Mouse (Mus musculus) ES-CJ7 (cell line): ENCODE measurements around the gene Bet1l.
A peak's percentile ranks its signal among the peaks of the same experiment; 100 is the strongest.

Experiments
- DNase-seq: peaks from one replicate; pipeline ENCODE4 v3.0.0; 2011; ENCODE audit warnings: low read depth, low spot score

Bet1l gene

GRCm38 (mm10) chr7:140858746-140859145 lies 1.4 kb upstream of the Bet1l start:
- DNase-seq: no peak

GRCm38 (mm10) chr7:140856785-140857549 lies 410 bp downstream of the Bet1l start, which contains the start of gene Ric8a:
TSS of gene Ric8a (plus strand) at chr7:140856957.
- peak; percentile 73 for DNase-seq

- DNase-seq: peak; percentile 92
Measured at GRCm38 (mm10) chr7:140855860-140856784, 1.3 kb downstream of the Bet1l start, which contains the start of gene Gm45785. TSS of gene Gm45785 (minus strand) at chr7:140856331.

- DNase-seq: no peak
Measured at GRCm38 (mm10) chr7:140855181-140855580, 2.2 kb downstream of the Bet1l start.

GRCm38 (mm10) chr7:140854483-140854882 lies 2.9 kb downstream of the Bet1l start:
- DNase-seq: no peak

- no peak for DNase-seq
Measured at GRCm38 (mm10) chr7:140853386-140853785, 4.0 kb downstream of the Bet1l start.

GRCm38 (mm10) chr7:140851916-140852315 lies 5.5 kb downstream of the Bet1l start:
- DNase-seq: no peak

- DNase-seq: no peak
Measured at GRCm38 (mm10) chr7:140848591-140848990, 8.8 kb downstream of the Bet1l start.

GRCm38 (mm10) chr7:140847755-140848580 lies 9.4 kb downstream of the Bet1l start, which contains the start of gene Odf3:
TSS of gene Odf3 (plus strand) at chr7:140847805.
- no peak for DNase-seq

- DNase-seq: no peak
Measured at GRCm38 (mm10) chr7:140846676-140847075, 10.7 kb downstream of the Bet1l start.

GRCm38 (mm10) chr7:140845683-140846082 lies 11.7 kb downstream of the Bet1l start:
- DNase-seq: peak; percentile 79

- DNase-seq: peak; percentile 90
Measured at GRCm38 (mm10) chr7:140844905-140845665, 12.3 kb downstream of the Bet1l start, which contains the start of gene Scgb1c1. TSS of gene Scgb1c1 (plus strand) at chr7:140845547.

GRCm38 (mm10) chr7:140843806-140844205 lies 13.6 kb downstream of the Bet1l start:
- DNase-seq: no peak

GRCm38 (mm10) chr7:140840750-140841735 lies 16.3 kb downstream of the Bet1l start:
- DNase-seq: peak; percentile 90

- no peak for DNase-seq
Measured at GRCm38 (mm10) chr7:140839556-140839955, 17.8 kb downstream of the Bet1l start.

- DNase-seq: no peak
Measured at GRCm38 (mm10) chr7:140836243-140837115, 20.9 kb downstream of the Bet1l start.

- DNase-seq: no peak
Measured at GRCm38 (mm10) chr7:140835758-140836087, 21.7 kb downstream of the Bet1l start.

GRCm38 (mm10) chr7:140834968-140835757 lies 22.2 kb downstream of the Bet1l start, which contains the start of gene Urah:
TSS of gene Urah (plus strand) at chr7:140835018.
- peak; percentile 65 for DNase-seq
